Mouse (Mus musculus) myocyte (in vitro differentiated cells): ENCODE data around the gene Cbfa2t3. TPM values are rescaled to one million over a fixed set of nuclear protein-coding genes. Genes with fewer than 3 reads are reported as not detected.

ENCODE experiments used
- H3K27me3 ChIP-seq: one replicate; pipeline ENCODE4 v1.6.1; 2011; ENCODE audit not compliant: control insufficient read depth, insufficient read depth, insufficient read length
- H3K36me3 ChIP-seq: one replicate; pipeline ENCODE4 v1.6.1; 2011; ENCODE audit not compliant: control insufficient read depth, insufficient read depth
- H3K4me2 ChIP-seq: one replicate; pipeline ENCODE4 v1.6.1; 2011; ENCODE audit warnings: low read depth, control low read depth
- H3K4me3 ChIP-seq: one replicate; pipeline ENCODE4 v1.5.1; 2011; ENCODE audit warnings: mild to moderate bottlenecking, control low read depth, moderate library complexity
- H3K79me2 ChIP-seq: one replicate; pipeline ENCODE4 v1.6.1; 2011; ENCODE audit not compliant: control insufficient read depth, insufficient read depth
- H3ac ChIP-seq: one replicate; pipeline ENCODE4 v1.6.1; 2011; ENCODE audit not compliant: control insufficient read depth, insufficient read length
- CEBPB ChIP-seq: IDR thresholded peaks from 2 replicates; pipeline ENCODE4 v1.6.1; 2011; ENCODE audit warnings: mild to moderate bottlenecking, moderate library complexity; ENCODE audit not compliant: poor library complexity, insufficient read depth, severe bottlenecking
- E2F4 ChIP-seq: IDR thresholded peaks from one replicate; pipeline ENCODE4 v1.6.1; 2011; ENCODE audit warnings: mild to moderate bottlenecking, control low read depth, moderate library complexity; ENCODE audit not compliant: insufficient read depth
- MAX ChIP-seq: IDR thresholded peaks from one replicate; pipeline ENCODE4 v1.6.1; 2011; ENCODE audit warnings: low read depth, mild to moderate bottlenecking, control low read depth
- MYOD1 ChIP-seq, 3 experiments: IDR thresholded peaks; one replicate each; pipeline ENCODE4 v1.6.1; 2011; ENCODE audit warnings: control low read depth in 2 of 3, low read depth in 2 of 3, mild to moderate bottlenecking in 2 of 3, moderate library complexity in 1 of 3; ENCODE audit not compliant: insufficient read length in 2 of 3, control insufficient read depth in 1 of 3
- MYOG ChIP-seq, 3 experiments: IDR thresholded peaks; one replicate each; pipeline ENCODE4 v1.6.1; 2011; ENCODE audit warnings: control low read depth in 2 of 3, low read depth in 2 of 3, mild to moderate bottlenecking in 2 of 3; ENCODE audit not compliant: insufficient read length in 2 of 3, control insufficient read depth in 1 of 3, insufficient read depth in 1 of 3
- POLR2A ChIP-seq: IDR thresholded peaks from one replicate; pipeline ENCODE4 v1.6.1; 2011; ENCODE audit warnings: low read depth, mild to moderate bottlenecking, control low read depth, moderate library complexity; ENCODE audit not compliant: insufficient read length
- POLR2AphosphoS2 ChIP-seq: IDR thresholded peaks from one replicate; pipeline ENCODE4 v1.6.1; 2011; ENCODE audit warnings: low read depth, control low read depth; ENCODE audit not compliant: insufficient read length
- REST ChIP-seq: IDR thresholded peaks from one replicate; pipeline ENCODE4 v1.6.1; 2011; ENCODE audit warnings: mild to moderate bottlenecking, control low read depth, moderate library complexity; ENCODE audit not compliant: insufficient read depth, insufficient read length
- SRF ChIP-seq: IDR thresholded peaks from one replicate; pipeline ENCODE4 v1.6.1; 2011; ENCODE audit warnings: low read depth; ENCODE audit not compliant: control insufficient read depth, insufficient read length
- TCF12 ChIP-seq: IDR thresholded peaks from one replicate; pipeline ENCODE4 v1.6.1; 2011; ENCODE audit warnings: mild to moderate bottlenecking, control low read depth; ENCODE audit not compliant: poor library complexity, insufficient read depth, severe bottlenecking
- TCF3 ChIP-seq: IDR thresholded peaks from one replicate; pipeline ENCODE4 v1.6.1; 2011; ENCODE audit warnings: low read depth, control low read depth; ENCODE audit not compliant: insufficient read length
- USF1 ChIP-seq: IDR thresholded peaks from one replicate; pipeline ENCODE4 v1.6.1; 2011; ENCODE audit warnings: low read depth, mild to moderate bottlenecking, control low read depth, moderate library complexity
- polyA plus RNA-seq: library from polyadenylated mRNA; unstranded; fragments of >200 nt; fragmentation: generic; extraction: Trizol; gene quantifications from one replicate; pipeline ENCODE4 v1.2.1, GENCODE M21; 2012; ENCODE audit warnings: missing spikeins

The Cbfa2t3 gene
- polyA plus RNA-seq, 1 experiment: 29.5 TPM

- Histone ChIP-seq H3K79me2 (no peaks in the 10 kb centered on the region), H3K27me3 (peaks cover 83% of the 10 kb centered on the region), H3ac (no peak overlapping the region), H3K4me2 (no peak overlapping the region), H3K4me3 (no peak overlapping the region), H3K36me3 (no peaks in the 10 kb centered on the region)
- TF ChIP-seq USF1 (no peak), MYOG (IDR thresholded peaks at IDR 0.05; ENCODE audit: control insufficient read depth in 1 of 3, insufficient read depth in 1 of 3, insufficient read length in 2 of 3, low read depth in 2 of 3) (peak in 1 of 3 experiments; percentile 42)
Measured at GRCm38 (mm10) chr8:122705901-122706561, 7.1 kb upstream of the Cbfa2t3 start.

- no peaks in the 10 kb centered on the region for H3K36me3 ChIP-seq
- no peak overlapping the region for H3ac ChIP-seq
- H3K79me2 ChIP-seq: no peaks in the 10 kb centered on the region
- peaks cover 80% of the 10 kb centered on the region for H3K27me3 ChIP-seq
- TF ChIP-seq SRF (no peak), USF1 (no peak), MAX (no peak), MYOG (IDR thresholded peaks at IDR 0.05; ENCODE audit: control insufficient read depth in 1 of 3, insufficient read depth in 1 of 3, insufficient read length in 2 of 3, low read depth in 2 of 3) (no peak), TCF12 (no peak), MYOD1 (IDR thresholded peaks at IDR 0.05; ENCODE audit: control insufficient read depth in 1 of 3, insufficient read length in 2 of 3, low read depth in 2 of 3) (no peak), TCF3 (no peak), CEBPB (no peak), E2F4 (no peak), REST (no peak), POLR2AphosphoS2 (no peak), POLR2A (no peak)
- H3K4me2 ChIP-seq: no peak overlapping the region
- H3K4me3 ChIP-seq: no peak overlapping the region
Measured at GRCm38 (mm10) chr8:122704612-122705011, 5.7 kb upstream of the Cbfa2t3 start.

- Histone ChIP-seq H3K36me3 (no peaks in the 10 kb centered on the region), H3K79me2 (no peaks in the 10 kb centered on the region), H3ac (no peak overlapping the region), H3K27me3 (peaks cover 79% of the 10 kb centered on the region), H3K4me2 (no peak overlapping the region), H3K4me3 (no peak overlapping the region)
- no peak for TF ChIP-seq TCF3
- no peak for TF ChIP-seq REST
- TF ChIP-seq MYOD1 (IDR thresholded peaks at IDR 0.05; ENCODE audit: control insufficient read depth in 1 of 3, insufficient read length in 2 of 3, low read depth in 2 of 3): no peak
- TF ChIP-seq MAX: no peak
- TF ChIP-seq POLR2A: no peak
- no peak for TF ChIP-seq MYOG (IDR thresholded peaks at IDR 0.05; ENCODE audit: control insufficient read depth in 1 of 3, insufficient read depth in 1 of 3, insufficient read length in 2 of 3, low read depth in 2 of 3)
Measured at GRCm38 (mm10) chr8:122702957-122703356, 4.0 kb upstream of the Cbfa2t3 start.

GRCm38 (mm10) chr8:122702301-122702941 is 3.5 kb upstream of the Cbfa2t3 start:
- no peaks in the 10 kb centered on the region for H3K36me3 ChIP-seq
- H3ac ChIP-seq: no peak overlapping the region
- no peaks in the 10 kb centered on the region for H3K79me2 ChIP-seq
- TF ChIP-seq REST (no peak), TCF12 (peak; percentile 3), SRF (no peak), POLR2AphosphoS2 (no peak), POLR2A (no peak), MAX (no peak), TCF3 (no peak), E2F4 (no peak), CEBPB (no peak), MYOD1 (IDR thresholded peaks at IDR 0.05; ENCODE audit: control insufficient read depth in 1 of 3, insufficient read length in 2 of 3, low read depth in 2 of 3) (peak in 2 of 3 experiments; percentile 69 to 71), USF1 (no peak), MYOG (IDR thresholded peaks at IDR 0.05; ENCODE audit: control insufficient read depth in 1 of 3, insufficient read depth in 1 of 3, insufficient read length in 2 of 3, low read depth in 2 of 3) (peak in 2 of 3 experiments; percentile 52 to 78)
- no peak overlapping the region for H3K4me2 ChIP-seq
- H3K4me3 ChIP-seq: no peak overlapping the region
- H3K27me3 ChIP-seq: peaks cover 79% of the 10 kb centered on the region
